Mouse (Mus musculus) layer of hippocampus, postnatal 36 days (tissue): ENCODE results near the gene Gnat3. TPM values are rescaled to one million over a fixed set of nuclear protein-coding genes. Genes with fewer than 3 reads are reported as not detected.

Source experiments
- DNase-seq, 2 experiments: peaks; one replicate each; pipeline ENCODE4 v3.0.0; 2022
- total RNA-seq, 2 experiments: library from RNA; stranded (reverse); gene quantifications; 2 replicates each; pipeline ENCODE4 v1.2.3; 2021

The Gnat3 gene
- total RNA-seq, 2 experiments from 2014 or later, result not detected

DNA sequence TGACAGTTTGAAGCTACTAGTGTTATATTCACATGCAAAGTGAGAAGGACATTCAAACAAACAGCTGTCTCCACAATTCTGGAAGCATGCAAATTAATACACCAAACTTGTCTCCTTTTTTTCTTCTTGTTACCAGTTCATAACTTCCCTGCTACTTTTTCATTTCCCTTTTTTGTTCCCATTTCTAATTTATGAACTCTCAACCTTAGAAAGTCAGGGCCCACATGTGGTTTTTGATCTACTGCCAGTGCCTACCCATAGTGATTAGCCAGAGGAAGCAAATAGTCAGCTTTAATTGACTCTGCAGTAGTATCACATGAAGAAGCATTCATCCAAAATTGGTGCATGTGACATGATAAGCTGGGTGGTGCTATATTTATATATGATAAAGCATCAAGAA lies 44.7 kb downstream of the Gnat3 start:
- DNase-seq, result no peak

DNA sequence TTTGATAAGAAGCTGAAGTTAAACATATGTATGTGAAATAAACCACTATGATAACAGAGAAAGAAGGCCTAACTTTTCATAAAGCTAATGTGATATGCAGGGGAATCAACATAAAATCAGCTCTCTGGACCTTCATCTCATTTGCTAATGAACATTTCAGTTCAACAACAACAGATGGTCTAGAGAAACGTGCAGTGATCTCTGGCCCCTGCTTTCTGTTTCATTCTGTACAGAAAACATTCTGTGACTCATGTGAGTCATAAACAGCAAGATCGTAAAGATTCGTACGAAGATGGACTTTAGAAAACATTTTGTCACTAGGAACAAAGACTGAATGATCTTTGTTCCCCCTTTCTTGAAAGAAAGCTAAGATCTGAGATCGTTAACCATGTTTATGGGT lies 48.0 kb downstream of the Gnat3 start:
- DNase-seq, result no peak

DNA sequence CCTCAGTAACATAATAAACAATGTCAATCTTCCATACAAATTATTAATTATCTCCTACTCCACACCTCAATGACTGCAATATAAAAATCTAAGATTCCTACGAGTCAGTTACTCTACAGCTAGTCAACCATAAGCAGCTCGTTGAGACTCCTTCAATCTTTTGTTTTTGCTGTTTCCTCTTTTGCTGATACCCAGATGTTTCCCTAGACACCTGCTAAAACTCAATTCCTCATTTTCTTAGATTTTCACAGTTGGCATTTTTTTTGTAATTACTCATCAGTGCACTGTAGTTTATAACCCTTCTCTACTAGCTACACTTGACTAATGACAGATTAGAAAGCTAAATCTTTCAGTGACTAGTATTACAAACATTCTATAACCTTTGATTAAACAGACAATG lies 50.8 kb downstream of the Gnat3 start:
- no peak for DNase-seq

DNA sequence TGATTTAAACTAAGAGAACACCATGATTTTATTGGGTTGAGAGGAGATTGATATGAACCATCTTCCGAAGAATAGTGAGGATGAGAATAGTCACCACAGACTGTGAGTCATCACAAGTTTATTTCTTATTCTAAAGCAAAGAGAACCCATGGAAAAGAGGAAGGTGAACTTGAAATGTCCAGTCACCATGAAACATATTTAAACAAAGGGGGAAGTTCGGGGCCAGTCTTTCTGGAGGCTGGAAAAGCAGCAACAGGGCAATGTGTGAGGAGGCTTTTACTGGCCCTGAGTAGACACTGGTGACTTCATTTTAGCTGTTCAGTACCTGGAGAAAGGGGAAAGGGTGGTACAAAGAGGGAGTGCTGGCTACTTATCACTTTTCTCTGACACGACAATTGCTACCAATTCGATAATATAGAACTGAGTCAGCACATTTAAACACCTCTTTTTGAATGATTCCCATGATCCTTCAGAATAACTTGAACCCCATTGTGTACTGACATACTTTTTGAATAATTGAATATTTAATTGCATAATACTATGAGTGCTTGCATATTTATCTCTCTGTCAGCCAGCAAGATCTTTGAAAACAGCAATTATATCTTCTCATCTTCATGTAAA lies 52.0 kb downstream of the Gnat3 start:
- DNase-seq, result no peak

DNA sequence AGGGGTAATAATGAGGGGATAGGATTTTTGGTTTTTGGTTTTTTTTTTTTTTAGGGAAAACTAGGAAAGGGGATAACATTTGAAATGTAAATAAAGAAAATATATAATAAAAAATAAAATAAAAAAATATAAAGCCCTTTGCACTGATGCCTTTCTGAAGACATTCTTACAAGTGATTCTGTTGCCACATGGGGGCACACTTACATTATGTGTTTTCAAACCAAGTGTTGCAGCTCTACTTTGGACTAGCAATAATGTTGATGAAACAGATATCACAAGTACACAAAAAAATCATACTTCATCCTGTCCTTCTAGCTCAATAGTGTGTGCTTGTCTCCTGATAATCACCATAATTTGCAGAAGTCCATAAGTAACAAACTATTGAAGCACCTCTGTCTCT lies 61.0 kb downstream of the Gnat3 start:
- no peak for DNase-seq

DNA sequence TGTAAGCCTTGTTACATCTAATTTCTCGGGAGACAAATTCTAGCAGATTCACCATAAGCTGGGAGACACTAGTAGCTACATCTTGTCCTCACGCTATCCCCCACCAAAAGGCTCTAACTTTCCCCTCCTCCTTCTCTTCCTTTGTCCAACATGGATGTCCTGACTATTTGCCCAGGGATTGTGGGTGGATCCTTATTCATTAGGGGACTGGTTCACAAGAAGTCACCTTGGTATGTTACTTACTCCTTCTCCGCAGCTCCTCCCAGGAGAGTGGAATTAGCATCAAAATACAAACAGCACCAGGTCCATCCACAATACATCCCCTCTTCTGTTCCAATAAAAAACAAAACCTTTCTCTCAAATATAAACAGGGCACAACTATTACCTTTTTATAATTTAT lies 65.2 kb downstream of the Gnat3 start:
- DNase-seq, result no peak

DNA sequence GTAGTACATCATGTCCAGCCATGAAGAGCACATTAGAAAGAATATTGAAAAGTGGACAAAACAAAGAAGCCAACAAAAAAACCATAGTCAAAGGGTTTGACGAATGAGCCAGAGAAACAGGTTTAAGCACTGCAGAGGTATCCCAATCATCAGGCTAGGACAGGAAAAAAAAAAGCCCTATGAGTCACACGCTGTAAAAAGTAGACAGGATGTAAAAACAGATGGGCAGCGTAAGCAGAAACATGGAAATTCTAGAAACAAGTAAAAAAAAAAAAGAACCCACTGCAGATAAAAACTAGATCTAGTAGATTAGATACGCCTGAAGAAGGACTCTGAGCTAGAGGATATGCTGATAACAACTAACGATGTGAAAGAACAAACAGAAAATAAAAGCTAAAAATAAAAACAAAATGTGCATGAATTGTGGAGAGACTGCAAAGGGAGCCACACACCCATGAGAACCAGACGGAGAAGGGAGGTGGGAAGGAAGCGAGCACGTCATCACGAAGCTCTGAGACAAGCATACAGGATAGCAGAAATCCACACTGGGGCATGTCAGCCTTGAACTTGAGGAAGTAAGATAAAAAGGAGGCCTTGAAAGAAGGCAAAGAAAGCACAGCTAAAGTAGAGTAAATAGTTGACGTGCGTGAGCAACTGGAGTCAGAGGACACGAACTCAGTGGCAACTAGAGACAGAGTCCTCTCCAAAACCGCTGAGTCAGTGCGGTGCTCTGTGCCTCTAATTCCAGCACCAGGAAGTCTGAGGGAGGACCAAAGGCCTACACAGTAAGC lies 73.7 kb downstream of the Gnat3 start:
- DNase-seq, result no peak

DNA sequence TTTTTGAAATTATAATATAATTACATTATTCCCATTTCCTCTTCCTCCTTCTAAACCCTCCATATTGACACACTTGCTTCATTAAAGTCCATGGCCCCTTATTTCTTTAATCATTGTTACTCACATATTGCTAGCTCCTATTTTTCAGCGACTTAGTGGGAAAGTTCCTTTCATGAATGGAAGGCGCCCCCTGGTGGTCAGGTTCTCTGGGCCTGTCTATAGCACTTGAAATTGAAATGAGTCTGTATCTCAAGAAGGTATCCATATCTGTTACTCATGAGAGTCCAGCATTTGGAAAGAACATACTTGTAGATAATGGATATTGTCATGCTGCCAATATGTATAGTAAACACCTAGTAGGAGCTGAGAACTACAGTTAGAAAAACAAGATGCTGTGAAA lies 80.7 kb downstream of the Gnat3 start:
- DNase-seq, result peak; percentile 14 to 27

DNA sequence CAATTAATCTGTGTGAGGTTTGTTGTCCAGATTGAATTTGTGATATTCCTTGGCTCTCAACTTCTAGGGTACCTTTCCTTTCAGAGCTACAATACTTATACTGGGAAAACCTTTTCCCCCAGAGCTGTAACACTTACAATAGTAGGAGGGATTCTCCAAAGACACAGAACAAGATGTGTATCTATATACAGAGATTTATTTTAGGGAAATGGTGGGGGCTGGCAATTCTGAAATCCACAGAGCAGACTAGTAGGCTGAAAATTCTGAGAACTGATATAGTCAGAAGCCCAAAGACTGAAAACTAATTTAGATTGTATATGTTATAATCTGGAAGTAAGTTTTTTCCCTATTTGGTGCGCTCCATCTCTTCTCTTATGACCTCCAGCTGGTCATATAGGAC lies 86.5 kb downstream of the Gnat3 start:
- no peak for DNase-seq

DNA sequence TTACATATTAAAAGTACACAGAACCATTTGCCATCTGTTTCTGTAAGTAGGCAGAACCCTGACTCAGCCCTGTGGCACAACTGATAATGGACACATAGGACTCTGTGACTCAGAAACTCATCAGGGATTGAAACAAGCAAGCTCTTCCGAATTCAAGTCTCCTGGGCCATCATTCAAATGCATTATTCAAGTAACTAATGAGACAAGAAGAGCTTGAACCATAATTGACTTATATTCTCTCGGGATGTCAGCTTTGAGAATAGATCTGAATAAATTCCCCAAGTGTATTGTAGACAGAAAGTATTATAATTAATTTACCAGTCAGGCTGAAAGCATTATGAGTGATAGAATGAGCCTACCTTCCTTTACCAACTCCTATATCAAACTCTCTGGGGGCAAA lies 93.0 kb downstream of the Gnat3 start:
- no peak for DNase-seq

Other genes starting within 250 kb of the Gnat3 start
- 1 to 10 TPM; 2.1 to 3.3 TPM for gene Cd36, start 73.7 kb upstream of the Gnat3 start, total RNA-seq